Mouse (Mus musculus) spleen, adult 2 months (tissue): Measurements from ENCODE around the gene Hsd17b10. TPM values are rescaled to one million over a fixed set of nuclear protein-coding genes. Genes with fewer than 3 reads are reported as not detected.

Experiments
- DNase-seq, 2 experiments: peaks; one replicate each; pipeline versions ENCODE4 v3.0.0 to v3.0.0-alpha.2; 2012 to 2021; ENCODE audit warnings: low spot score in 2 of 2, low read depth in 1 of 2
- H3K27ac ChIP-seq: fragments of 200-500 bp; 2 replicates; pipeline ENCODE4 v1.5.1; 2012; ENCODE audit warnings: low read length, inconsistent platforms; ENCODE audit not compliant: insufficient read depth
- H3K27me3 ChIP-seq: fragments of 200-500 bp; 2 replicates; pipeline ENCODE4 v1.6.1; 2012; ENCODE audit warnings: mild to moderate bottlenecking, moderate library complexity, low read length, inconsistent platforms; ENCODE audit not compliant: control insufficient read depth, insufficient read depth
- H3K36me3 ChIP-seq: fragments of 200-500 bp; 2 replicates; pipeline ENCODE4 v1.6.1; 2012; ENCODE audit warnings: mild to moderate bottlenecking, low read length, inconsistent platforms; ENCODE audit not compliant: control insufficient read depth, insufficient read depth
- H3K4me1 ChIP-seq: fragments of 200-500 bp; 2 replicates; pipeline ENCODE4 v1.6.1; 2011; ENCODE audit warnings: inconsistent platforms; ENCODE audit not compliant: control insufficient read depth, insufficient read depth, insufficient read length
- H3K4me3 ChIP-seq: fragments of 200-500 bp; 2 replicates; pipeline ENCODE4 v1.5.1; 2011; ENCODE audit warnings: mild to moderate bottlenecking, inconsistent platforms; ENCODE audit not compliant: insufficient read depth, insufficient read length; ENCODE audit errors: extremely low read depth
- CTCF ChIP-seq: fragments of 200-500 bp; IDR thresholded peaks from 2 replicates; pipeline ENCODE4 v1.5.1; 2011; ENCODE audit warnings: mild to moderate bottlenecking, inconsistent platforms; ENCODE audit not compliant: insufficient read depth, insufficient read length, insufficient replicate concordance; ENCODE audit errors: extremely low read depth
- POLR2A ChIP-seq: fragments of 200-500 bp; IDR thresholded peaks from 2 replicates; pipeline ENCODE4 v1.6.1; 2011; ENCODE audit warnings: low read depth, low read length, inconsistent platforms
- WGBS: fragments of 180-500 bp; shearing (Covaris S2); methylation state at CpG from one replicate; pipeline ENCODE4 v1.1.7; 2018; 5-methylcytosine and 5-hydroxymethylcytosine counted together
- polyA plus RNA-seq: library from polyadenylated mRNA; depleted of rRNA; stranded (reverse); fragments of >200 nt; gene quantifications from 2 replicates; pipeline ENCODE4 v1.2.3, GENCODE M21; 2012; rRNA removed

The Hsd17b10 gene
- polyA plus RNA-seq, 1 experiment = 20.9 TPM

DNA sequence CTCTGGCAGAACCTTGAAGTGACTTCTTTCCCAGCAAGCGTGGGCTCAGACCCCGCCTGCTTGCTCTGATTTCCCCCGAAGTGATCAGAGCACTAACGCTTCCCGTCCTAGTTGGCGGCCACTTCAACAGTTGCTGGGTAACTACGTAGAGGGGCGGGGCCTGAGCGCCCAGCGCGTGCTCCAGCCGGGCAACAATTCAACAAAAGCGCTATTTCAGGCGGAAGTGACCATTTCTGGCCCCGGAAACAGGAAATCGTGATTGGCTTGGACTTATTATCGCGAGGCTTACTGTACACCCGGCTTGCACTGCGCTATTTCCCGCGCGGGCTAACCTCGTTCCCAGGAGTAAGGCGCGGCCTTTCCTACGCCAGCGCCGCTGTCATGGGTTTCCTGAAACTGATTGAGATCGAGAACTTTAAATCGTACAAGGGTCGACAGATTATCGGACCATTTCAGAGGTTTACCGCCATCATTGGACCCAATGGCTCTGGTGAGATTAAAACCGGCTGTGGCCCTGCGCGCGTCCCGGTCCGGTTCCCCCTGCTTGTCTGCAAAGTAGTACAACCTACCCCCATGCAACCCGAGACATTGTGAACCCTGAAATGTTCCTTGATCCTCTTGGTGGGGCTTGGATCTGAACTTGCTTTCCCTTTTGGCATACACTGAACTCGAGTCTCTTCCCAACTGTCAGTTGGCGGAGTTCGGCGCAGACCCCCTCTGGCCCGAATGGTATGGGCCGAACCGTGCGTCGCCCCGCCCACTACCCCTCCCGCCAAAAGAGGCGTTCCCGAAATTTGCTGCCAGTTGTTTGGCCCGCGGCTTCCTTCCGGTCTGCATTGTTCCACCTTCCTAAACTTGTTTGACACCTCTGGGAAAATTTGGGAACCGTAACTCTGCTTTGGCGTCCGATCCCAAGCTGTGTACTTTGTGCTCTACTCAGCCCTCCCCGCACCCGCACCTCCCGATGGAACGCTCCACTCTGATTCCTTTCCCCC is 14.8 kb downstream of the Hsd17b10 start, which contains the start of the genes Ribc1 and Smc1a:
TSS of gene Ribc1 (minus strand) at position 145 of the 995 bp plus-strand sequence.
TSS of gene Smc1a (plus strand) at position 278 of the 995 bp plus-strand sequence.
- no peak for TF ChIP-seq CTCF
- peak; percentile 85 to 94 for DNase-seq
- 31% methylated on average over 64 of the region's 64 CpGs for WGBS
- H3K4me1 ChIP-seq = peaks cover 2% of the 10 kb centered on the region; the same call in 1 of the 2 replicates
- no peaks in the 10 kb centered on the region for H3K36me3 ChIP-seq
- peak within 1 kb of the TSS; percentile 83 for H3K27ac ChIP-seq
- no peaks in the 10 kb centered on the region for H3K27me3 ChIP-seq
- H3K4me3 ChIP-seq = peak within 1 kb of the TSS; percentile 82

DNA sequence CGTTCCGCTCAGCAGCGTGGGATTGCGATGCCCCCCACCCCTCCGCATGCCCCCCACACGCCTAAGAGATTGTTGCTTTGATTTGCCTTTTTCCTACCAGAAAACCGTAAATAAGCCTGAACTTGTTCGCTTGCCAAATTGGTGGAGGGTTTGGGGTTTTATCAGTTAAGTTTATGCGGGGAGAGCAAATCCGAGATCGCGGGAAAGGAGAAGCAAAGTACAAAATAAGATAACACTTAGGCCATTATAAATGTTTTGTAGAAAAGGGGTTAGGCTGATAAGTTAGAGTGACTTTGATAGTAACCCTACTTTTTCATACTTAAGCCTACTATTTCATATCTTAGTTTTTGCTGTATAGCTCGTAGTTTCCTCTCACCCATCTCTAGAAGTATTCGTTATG is 15.5 kb downstream of the Hsd17b10 start:
- Histone ChIP-seq H3K4me3 (peak overlapping the region; percentile 82), H3K27me3 (no peaks in the 10 kb centered on the region), H3K4me1 (peaks cover 2% of the 10 kb centered on the region; the same call in 1 of the 2 replicates), H3K27ac (peak overlapping the region; percentile 83; the same call in 1 of the 2 replicates), H3K36me3 (no peaks in the 10 kb centered on the region)
- 27% methylated on average over 14 of the region's 14 CpGs for WGBS
- TF ChIP-seq CTCF (no peak), POLR2A (no peak)
- DNase-seq = no peak

DNA sequence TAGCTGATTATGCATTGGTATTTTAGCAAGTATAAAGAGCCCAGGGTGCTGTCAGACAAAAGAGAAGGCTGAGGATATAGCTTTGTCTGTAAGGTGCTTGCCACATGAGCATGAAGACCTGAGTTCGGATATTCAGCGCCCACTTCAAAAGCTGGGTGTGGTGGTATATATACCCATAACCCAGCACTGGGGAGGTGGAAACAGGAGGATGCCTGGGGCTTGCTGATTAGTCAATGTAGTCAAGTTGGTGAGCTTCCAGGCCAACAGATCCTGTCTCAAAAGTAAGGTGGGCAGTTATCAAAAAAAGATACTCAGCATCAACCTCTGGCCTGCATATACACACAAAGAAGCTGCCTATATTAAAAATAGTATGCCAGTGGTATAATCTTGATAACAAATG is 17.6 kb downstream of the Hsd17b10 start:
- Histone ChIP-seq H3K4me1 (peaks cover 2% of the 10 kb centered on the region; the same call in 1 of the 2 replicates), H3K27ac (no peak overlapping the region), H3K36me3 (0 out of 2 replicates have a peak, but pooled peaks cover 2% of the 10 kb centered on the region), H3K27me3 (no peaks in the 10 kb centered on the region), H3K4me3 (no peak overlapping the region)
- TF ChIP-seq CTCF (no peak), POLR2A (no peak)
- peak in 1 of 2 experiments; percentile 5 for DNase-seq
- 41% methylated on average over 2 of the region's 2 CpGs for WGBS

DNA sequence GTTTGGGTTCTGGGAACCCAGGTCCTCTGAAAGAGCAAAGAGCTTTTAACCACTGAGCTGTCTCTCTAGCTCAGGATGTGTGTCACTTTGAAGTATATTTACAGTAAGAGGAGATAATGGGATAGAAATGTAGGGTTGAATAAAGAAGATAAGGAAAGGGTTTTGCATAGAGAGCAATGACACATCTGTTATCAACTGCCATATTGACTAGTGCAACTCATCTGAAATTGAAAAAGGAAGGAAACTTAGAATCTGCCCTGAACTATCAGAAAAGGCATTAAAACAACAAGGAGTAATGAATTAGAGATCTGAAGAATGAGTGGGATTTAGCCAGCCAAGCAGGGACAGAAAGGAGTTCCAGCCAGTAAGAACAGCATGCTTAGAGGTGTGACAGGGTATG is 38.2 kb downstream of the Hsd17b10 start:
- Histone ChIP-seq H3K27ac (no peak overlapping the region), H3K36me3 (peaks cover 9% of the 10 kb centered on the region), H3K4me3 (no peak overlapping the region), H3K4me1 (no peaks in the 10 kb centered on the region), H3K27me3 (no peaks in the 10 kb centered on the region)
- no peak for DNase-seq
- TF ChIP-seq CTCF (no peak), POLR2A (no peak)

DNA sequence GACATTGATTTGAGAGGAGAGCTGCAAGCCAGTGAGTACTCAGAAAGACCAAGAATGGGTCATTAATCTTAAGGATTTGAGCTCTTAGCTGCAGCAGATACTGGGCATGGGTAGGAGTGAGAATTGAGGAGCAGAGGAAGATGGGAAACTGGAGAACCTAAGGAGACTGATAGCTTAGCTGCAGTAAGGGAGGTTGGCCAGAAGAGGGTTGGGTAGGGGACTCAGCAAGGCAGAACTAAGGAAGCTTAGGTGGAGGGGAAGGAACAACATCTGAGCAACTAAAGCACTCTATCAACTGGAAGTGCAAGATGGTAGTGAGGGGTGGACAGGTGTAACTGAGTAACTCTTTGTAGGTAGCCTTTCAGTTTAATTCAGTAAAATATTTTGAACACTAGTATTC is 45.6 kb downstream of the Hsd17b10 start:
- no peak overlapping the region for H3K4me3 ChIP-seq
- no peak overlapping the region for H3K27ac ChIP-seq
- TF ChIP-seq CTCF (no peak), POLR2A (no peak)
- H3K27me3 ChIP-seq = no peaks in the 10 kb centered on the region
- DNase-seq = no peak
- peaks cover 13% of the 10 kb centered on the region for H3K36me3 ChIP-seq
- H3K4me1 ChIP-seq = no peaks in the 10 kb centered on the region

DNA sequence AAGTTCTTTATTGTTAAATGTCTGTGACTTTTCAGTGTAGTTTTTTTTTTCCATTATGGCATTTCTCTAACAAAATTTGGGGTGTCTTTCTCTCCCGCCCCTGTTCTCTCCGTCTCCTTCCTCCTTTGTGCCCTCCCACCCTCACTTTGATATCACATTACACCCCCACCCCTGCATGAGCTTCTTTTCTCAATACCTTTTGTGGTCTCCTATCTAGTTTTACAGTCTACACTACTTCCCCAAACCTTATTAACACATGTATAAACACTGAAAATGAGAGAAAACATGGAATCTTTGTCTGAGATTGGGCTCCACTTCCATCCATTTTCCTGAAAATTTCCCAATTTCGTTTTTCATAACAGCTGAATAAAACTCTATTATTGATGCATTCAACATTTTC is 50.9 kb downstream of the Hsd17b10 start:
- Histone ChIP-seq H3K36me3 (peaks cover 7% of the 10 kb centered on the region; the same call in 1 of the 2 replicates), H3K4me1 (no peaks in the 10 kb centered on the region), H3K27me3 (no peaks in the 10 kb centered on the region), H3K4me3 (no peak overlapping the region), H3K27ac (no peak overlapping the region)
- TF ChIP-seq CTCF = no peak
- no peak for TF ChIP-seq POLR2A
- 72% methylated on average over 3 of the region's 3 CpGs for WGBS
- DNase-seq = no peak

Other genes starting within 250 kb of the Hsd17b10 start
- gene Huwe1, start 201.0 kb upstream of the Hsd17b10 start, polyA plus RNA-seq = 48.9 and 54.3 TPM in 2 replicates
- 0.05 and 0.18 TPM in 2 replicates for gene Ribc1, start 14.4 kb downstream of the Hsd17b10 start, polyA plus RNA-seq
- gene Smc1a, start 14.6 kb downstream of the Hsd17b10 start, polyA plus RNA-seq = 15.1 and 15.7 TPM in 2 replicates
- 4.9 and 6.6 TPM in 2 replicates for gene Iqsec2, start 142.4 kb downstream of the Hsd17b10 start, polyA plus RNA-seq
- 55.1 and 60.9 TPM in 2 replicates for gene Kdm5c, start 231.2 kb downstream of the Hsd17b10 start, polyA plus RNA-seq